Mouse (Mus musculus) neural tube, embryonic 13.5 days (tissue): ENCODE data around the gene Gm10447. TPM values are rescaled to one million over a fixed set of nuclear protein-coding genes. Genes with fewer than 3 reads are reported as not detected.

Experiments
- ATAC-seq: fragments of 200-750 bp; cut with Nextera tagmentation; 2 replicates; pipeline ENCODE4 v1.8.0; 2017; ENCODE audit warnings: low read depth, mild to moderate bottlenecking, moderate TSS enrichment, moderate library complexity
- H3K27ac ChIP-seq: fragments of 300-500 bp; sonication (generic); replicated peaks from 2 replicates; pipeline ENCODE4 v1.5.1; 2015; ENCODE audit warnings: moderate library complexity, mild to moderate bottlenecking, inconsistent platforms
- H3K27me3 ChIP-seq: fragments of 300-500 bp; sonication (generic); 2 replicates; pipeline ENCODE4 v1.6.1; 2015; ENCODE audit warnings: mild to moderate bottlenecking, inconsistent platforms
- H3K36me3 ChIP-seq: fragments of 300-500 bp; sonication (generic); 2 replicates; pipeline ENCODE4 v1.6.1; 2015; ENCODE audit warnings: mild to moderate bottlenecking, inconsistent platforms
- H3K4me1 ChIP-seq: fragments of 300-500 bp; sonication (generic); replicated peaks from 2 replicates; pipeline ENCODE4 v1.6.1; 2015; ENCODE audit warnings: inconsistent platforms
- H3K4me2 ChIP-seq: fragments of 300-500 bp; sonication (generic); 2 replicates; pipeline ENCODE4 v1.6.1; 2015; ENCODE audit warnings: inconsistent platforms, mild to moderate bottlenecking, moderate library complexity
- H3K4me3 ChIP-seq: fragments of 300-500 bp; sonication (generic); 2 replicates; pipeline ENCODE4 v1.5.1; 2015; ENCODE audit warnings: mild to moderate bottlenecking, inconsistent platforms
- H3K9ac ChIP-seq: fragments of 300-500 bp; sonication (generic); 2 replicates; pipeline ENCODE4 v1.6.1; 2015; ENCODE audit warnings: moderate library complexity, mild to moderate bottlenecking, inconsistent platforms
- H3K9me3 ChIP-seq: fragments of 300-500 bp; sonication (generic); 2 replicates; pipeline ENCODE4 v1.6.1; 2016; ENCODE audit warnings: inconsistent platforms
- WGBS: fragments of 180-500 bp; shearing (Covaris S2); methylation state at CpG from one replicate; pipeline ENCODE4 v1.1.7; 2015; 5-methylcytosine and 5-hydroxymethylcytosine counted together
- polyA plus RNA-seq: library from polyadenylated mRNA; unstranded; fragments of >200 nt; fragmentation: Nextera tagmentation; extraction: Ambion mirVana; gene quantifications from 2 replicates; pipeline ENCODE4 v1.2.1, GENCODE M21; 2015

The Gm10447 gene
- polyA plus RNA-seq, 1 experiment from 2014 or later: not detected

DNA sequence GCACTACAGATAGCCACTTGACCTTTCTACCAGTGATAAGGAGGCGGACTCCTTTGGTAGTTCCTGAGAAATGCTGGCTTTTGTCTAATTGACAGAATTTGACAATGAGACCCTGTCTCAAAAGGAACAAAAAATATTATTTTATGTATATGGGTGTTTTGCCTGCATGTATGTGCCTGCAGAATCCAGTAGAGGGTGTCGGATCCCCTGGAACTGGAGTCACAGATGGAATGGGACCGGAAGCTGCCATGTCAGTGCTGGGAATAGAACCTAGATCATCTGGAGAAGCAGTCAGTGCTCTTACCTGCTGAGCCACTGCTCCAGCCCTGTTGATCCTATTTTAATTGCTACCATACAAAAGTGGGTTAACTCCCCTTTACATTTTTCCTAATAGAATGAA is 15.8 kb upstream of the Gm10447 start:
- Histone ChIP-seq H3K4me3 (no peak overlapping the region), H3K27me3 (peaks cover 72% of the 10 kb centered on the region), H3K4me2 (no peak overlapping the region), H3K27ac (no peak overlapping the region), H3K9me3 (no peaks in the 10 kb centered on the region), H3K9ac (no peak overlapping the region), H3K4me1 (peaks cover 39% of the 10 kb centered on the region), H3K36me3 (no peaks in the 10 kb centered on the region)
- WGBS: 84% methylated on average over 3 of the region's 3 CpGs
- no peak for ATAC-seq

DNA sequence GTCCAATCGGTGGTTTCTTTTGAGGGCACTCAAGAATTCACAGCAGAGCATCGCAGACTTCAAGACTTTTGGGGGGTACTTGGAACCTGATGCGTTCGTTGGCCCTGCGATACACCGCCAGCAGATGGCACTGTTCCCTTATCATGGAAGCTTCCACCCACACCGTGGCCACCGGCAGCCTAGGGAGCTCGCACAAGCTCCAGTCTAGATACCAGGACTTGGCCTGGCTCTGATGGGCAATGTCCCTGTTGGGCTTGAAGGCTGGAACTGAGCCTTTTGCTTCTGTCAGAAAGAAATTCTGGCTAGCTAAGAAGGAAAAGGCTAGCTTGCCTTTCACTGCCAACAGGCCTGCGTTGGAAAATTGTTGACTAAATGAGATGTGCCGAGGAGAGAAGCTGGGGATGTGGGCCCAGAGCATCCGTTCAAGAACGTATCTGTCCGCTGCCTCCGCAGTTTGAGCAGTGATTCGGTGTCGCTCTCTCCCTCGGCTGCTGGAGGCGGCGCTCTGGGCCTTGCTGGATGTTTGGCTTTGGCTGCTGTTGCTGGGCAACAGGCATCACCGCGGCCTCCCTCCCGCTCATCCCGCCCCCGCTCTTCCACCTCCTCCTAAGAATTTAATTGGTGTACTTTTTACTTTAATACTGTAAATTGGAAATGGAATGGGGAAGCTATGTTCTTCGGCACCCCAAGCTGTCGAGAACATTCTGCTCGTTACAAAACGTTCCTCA is 13.2 kb upstream of the Gm10447 start, which contains the start of gene Gm9837:
Gene Gm9837 (minus strand): TSS at position 512 of the 728 bp plus-strand sequence.
- Histone ChIP-seq H3K27me3 (peaks cover 79% of the 10 kb centered on the region), H3K27ac (peak within 1 kb of the TSS; percentile 61), H3K36me3 (no peaks in the 10 kb centered on the region), H3K4me2 (peak within 1 kb of the TSS; percentile 55), H3K9ac (peak within 1 kb of the TSS; percentile 43; the same call in 1 of the 2 replicates), H3K4me1 (peaks cover 33% of the 10 kb centered on the region), H3K4me3 (peak within 1 kb of the TSS; percentile 19), H3K9me3 (no peaks in the 10 kb centered on the region)
- 3% methylated on average over 29 of the region's 29 CpGs for WGBS
- peak; percentile 71 for ATAC-seq

DNA sequence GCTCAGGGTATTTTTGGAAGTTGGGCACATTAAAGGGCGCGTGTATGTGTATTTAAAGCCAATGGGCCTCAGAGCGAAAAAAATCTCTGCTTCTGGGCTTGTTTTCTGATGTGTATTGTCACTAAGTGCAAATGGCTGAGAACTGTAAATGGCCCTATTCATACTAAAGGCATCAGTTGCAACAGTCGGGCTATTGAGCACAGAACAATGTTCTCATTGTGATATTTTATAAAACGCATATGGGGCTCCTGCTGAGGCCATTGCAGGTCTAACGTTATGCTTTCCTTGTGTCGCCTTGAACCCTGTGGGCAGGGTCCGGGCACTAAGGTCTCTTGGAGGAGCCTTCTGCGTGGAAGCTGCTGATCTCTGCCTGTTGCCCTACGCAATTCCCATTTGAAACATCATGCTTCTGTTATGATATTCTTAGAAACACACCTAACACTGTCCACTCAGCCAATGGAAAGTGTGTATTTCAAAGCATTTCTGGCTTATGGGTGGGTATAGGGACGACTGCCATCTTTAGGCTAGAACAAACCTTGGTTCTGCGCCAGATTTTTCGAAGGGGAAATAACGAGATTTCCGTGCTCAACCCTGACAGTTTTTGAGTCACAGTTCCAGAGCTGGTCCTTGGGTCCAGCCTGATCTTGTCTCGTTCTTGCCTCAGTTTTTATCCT is 12.5 kb upstream of the Gm10447 start:
- ATAC-seq: no peak
- H3K36me3 ChIP-seq: no peaks in the 10 kb centered on the region
- peaks cover 30% of the 10 kb centered on the region for H3K4me1 ChIP-seq
- no peak overlapping the region for H3K9ac ChIP-seq
- peaks cover 79% of the 10 kb centered on the region for H3K27me3 ChIP-seq
- peak overlapping the region; percentile 19; the same call in 1 of the 2 replicates for H3K4me3 ChIP-seq
- H3K27ac ChIP-seq: no peak overlapping the region
- peak overlapping the region; percentile 55 for H3K4me2 ChIP-seq
- 33% methylated on average over 16 of the region's 16 CpGs for WGBS
- 0 out of 2 replicates have a peak, but pooled peaks cover 3% of the 10 kb centered on the region for H3K9me3 ChIP-seq

DNA sequence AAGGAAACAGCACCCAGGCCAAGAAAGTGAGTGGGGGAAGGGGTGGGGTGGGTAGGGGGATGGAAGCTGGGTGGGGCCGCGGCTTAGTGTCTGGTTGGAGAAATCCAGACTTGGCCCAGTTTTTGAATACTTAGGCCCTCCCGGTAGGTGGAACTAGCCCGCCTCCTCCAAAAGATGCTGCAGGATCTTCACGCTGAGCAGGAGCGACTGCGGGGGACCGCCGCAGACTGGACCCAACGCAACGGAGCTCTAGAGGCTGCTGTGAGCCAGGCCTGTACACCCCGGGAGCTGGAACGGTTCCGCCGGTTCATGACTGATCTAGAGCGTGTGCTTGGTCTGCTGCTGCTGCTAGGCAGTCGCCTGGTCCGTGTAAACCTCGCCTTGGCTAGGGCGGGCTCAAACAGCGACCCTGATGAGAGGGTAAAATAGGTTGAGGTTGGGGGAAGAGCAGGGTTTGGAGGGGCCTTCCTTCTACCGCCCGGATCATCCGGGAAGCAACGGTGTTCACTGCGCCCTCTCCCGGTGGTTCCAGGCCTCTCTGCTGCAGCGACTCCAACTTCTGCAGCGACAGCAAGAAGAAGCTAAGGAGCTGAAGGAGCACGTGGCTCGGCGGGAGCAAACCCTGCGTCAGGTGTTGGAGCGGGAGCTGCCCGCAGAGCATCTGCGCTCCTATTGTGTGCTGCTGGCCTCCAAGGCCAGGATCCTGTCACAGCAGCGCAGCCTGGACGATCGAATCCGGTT is 9.5 kb upstream of the Gm10447 start:
- ATAC-seq: peak; percentile 34

DNA sequence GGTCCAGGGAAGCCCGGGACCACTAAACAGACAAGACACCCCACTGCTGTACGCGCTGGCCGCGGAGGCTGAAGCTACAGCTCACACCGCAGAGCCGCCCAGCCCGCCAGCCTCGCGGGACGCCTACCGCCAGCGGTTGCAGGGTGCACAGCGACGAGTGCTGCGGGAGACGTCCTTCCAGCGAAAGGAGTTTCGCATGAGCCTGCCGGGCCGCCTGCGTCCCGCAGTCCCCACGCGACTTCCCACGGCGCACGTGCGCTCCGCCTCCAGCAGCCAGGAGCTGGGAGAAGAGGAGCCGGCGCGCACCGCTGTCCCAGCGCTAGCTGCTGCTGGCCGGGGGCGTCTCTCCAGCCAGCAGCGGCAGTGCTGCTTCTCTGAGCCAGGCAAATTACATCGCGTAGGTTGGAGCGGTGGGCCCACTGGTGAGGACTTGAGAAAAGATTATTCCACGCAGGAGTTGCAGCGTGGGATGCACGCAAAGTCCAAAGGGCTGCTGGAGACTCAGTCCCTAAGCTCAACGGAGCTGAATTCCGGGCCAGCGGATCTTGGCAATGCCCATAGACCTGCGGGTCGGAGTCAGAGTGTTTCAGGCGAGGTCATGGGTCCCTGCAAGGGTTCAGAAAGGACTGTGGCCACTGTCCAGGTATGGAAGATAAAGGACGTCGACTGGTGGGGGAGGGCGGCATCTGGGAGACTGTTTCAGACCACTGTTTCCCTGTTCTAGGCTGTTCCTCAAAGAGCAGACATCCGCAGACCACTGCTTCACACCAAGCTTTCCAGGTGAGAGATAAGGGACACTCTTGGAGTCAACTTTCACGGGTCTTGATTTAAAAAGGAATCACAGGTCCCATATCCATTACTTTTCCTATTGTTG is 6.9 kb upstream of the Gm10447 start:
- Histone ChIP-seq H3K4me1 (peaks cover 16% of the 10 kb centered on the region), H3K27ac (no peak overlapping the region), H3K4me2 (peak overlapping the region; percentile 80), H3K4me3 (peak overlapping the region; percentile 43), H3K36me3 (no peaks in the 10 kb centered on the region), H3K9me3 (0 out of 2 replicates have a peak, but pooled peaks cover 4% of the 10 kb centered on the region), H3K9ac (peak overlapping the region; percentile 55), H3K27me3 (peaks cover 96% of the 10 kb centered on the region)
- peak; percentile 6; the same call in 1 of the 2 replicates for ATAC-seq
- 8% methylated on average over 55 of the region's 55 CpGs for WGBS

More for the DNA sequence above, 9.5 kb upstream of the Gm10447 start:
- Histone ChIP-seq H3K9me3 (0 out of 2 replicates have a peak, but pooled peaks cover 4% of the 10 kb centered on the region), H3K36me3 (no peaks in the 10 kb centered on the region), H3K9ac (peak overlapping the region; percentile 55), H3K4me2 (peak overlapping the region; percentile 56), H3K4me1 (peaks cover 38% of the 10 kb centered on the region), H3K27me3 (peaks cover 87% of the 10 kb centered on the region), H3K4me3 (peak overlapping the region; percentile 30), H3K27ac (no peak overlapping the region)
- WGBS: 6% methylated on average over 40 of the region's 40 CpGs

DNA sequence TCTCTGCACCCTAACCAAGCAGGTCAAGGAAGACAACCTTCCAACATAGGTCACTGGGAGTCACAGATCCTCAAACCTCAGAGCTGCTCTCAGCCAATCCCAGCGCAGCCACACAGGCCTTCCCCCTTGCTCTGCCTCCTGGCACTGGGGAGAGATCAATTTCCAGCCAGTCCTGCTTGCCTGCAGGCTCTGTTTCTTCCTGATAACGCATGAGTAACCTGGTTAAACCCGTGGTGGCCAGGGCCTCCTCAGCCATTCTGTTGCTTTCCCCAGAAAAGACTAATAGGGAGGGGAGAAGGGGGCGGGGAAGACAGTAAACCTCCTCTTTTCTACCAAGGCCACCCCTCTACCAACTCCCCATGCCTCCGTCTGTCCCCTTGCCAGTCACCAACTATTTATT is 4.8 kb upstream of the Gm10447 start:
- Histone ChIP-seq H3K9me3 (0 out of 2 replicates have a peak, but pooled peaks cover 4% of the 10 kb centered on the region), H3K4me2 (no peak overlapping the region), H3K27ac (no peak overlapping the region), H3K27me3 (peaks cover 99% of the 10 kb centered on the region), H3K4me1 (peaks cover 24% of the 10 kb centered on the region), H3K9ac (no peak overlapping the region), H3K36me3 (no peaks in the 10 kb centered on the region), H3K4me3 (no peak overlapping the region)
- 24% methylated on average over 5 of the region's 5 CpGs for WGBS
- ATAC-seq: no peak

DNA sequence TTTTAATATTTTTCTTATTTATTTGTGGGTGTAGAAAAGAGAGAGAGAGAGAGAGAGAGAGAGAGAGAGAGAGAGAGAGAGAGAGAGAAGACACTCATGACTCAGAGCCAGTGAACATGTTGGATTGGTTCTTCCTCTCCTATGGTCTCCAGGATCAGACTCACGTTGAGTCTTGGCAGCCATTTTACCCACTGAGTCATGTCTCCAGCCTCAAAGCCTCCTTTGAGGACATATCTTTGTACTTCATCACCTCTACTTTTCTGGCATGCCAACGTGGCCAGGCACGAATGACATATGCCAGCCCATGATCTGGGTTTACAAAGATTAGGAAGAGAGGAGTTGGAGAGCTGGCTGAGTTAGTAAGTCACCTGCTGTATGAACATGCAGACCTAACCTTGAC is 3.3 kb upstream of the Gm10447 start:
- peaks cover 100% of the 10 kb centered on the region for H3K27me3 ChIP-seq
- H3K4me2 ChIP-seq: no peak overlapping the region
- H3K4me1 ChIP-seq: peaks cover 22% of the 10 kb centered on the region
- H3K9me3 ChIP-seq: 0 out of 2 replicates have a peak, but pooled peaks cover 4% of the 10 kb centered on the region
- H3K36me3 ChIP-seq: no peaks in the 10 kb centered on the region
- H3K27ac ChIP-seq: no peak overlapping the region
- ATAC-seq: no peak
- H3K4me3 ChIP-seq: no peak overlapping the region
- 85% methylated on average over 3 of the region's 3 CpGs for WGBS
- no peak overlapping the region for H3K9ac ChIP-seq

DNA sequence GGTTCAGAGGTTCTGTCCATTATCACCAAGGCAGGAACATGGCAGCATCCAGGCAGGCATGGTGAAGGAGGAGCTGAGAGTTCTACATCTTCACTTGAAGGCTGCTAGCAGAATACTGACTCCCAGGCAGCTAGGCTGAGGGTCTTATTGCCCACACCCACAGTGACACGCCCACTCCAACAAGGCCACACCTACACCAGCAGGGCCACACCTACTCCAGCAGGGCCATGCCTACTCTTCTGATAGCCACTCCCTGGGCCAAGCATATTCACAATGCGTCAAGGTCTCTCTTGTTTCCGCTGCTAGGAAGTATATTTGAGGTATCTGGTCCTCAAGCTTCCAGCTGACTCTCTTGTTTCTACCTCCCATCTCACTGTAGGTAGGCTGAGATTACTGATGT is 2.1 kb upstream of the Gm10447 start:
- no peak overlapping the region for H3K9ac ChIP-seq
- H3K9me3 ChIP-seq: no peaks in the 10 kb centered on the region
- H3K4me1 ChIP-seq: peaks cover 20% of the 10 kb centered on the region
- no peak overlapping the region for H3K4me2 ChIP-seq
- H3K4me3 ChIP-seq: no peak overlapping the region
- H3K27ac ChIP-seq: no peak overlapping the region
- no peaks in the 10 kb centered on the region for H3K36me3 ChIP-seq
- no peak for ATAC-seq
- peaks cover 96% of the 10 kb centered on the region for H3K27me3 ChIP-seq
- 66% methylated on average over 3 of the region's 3 CpGs for WGBS

DNA sequence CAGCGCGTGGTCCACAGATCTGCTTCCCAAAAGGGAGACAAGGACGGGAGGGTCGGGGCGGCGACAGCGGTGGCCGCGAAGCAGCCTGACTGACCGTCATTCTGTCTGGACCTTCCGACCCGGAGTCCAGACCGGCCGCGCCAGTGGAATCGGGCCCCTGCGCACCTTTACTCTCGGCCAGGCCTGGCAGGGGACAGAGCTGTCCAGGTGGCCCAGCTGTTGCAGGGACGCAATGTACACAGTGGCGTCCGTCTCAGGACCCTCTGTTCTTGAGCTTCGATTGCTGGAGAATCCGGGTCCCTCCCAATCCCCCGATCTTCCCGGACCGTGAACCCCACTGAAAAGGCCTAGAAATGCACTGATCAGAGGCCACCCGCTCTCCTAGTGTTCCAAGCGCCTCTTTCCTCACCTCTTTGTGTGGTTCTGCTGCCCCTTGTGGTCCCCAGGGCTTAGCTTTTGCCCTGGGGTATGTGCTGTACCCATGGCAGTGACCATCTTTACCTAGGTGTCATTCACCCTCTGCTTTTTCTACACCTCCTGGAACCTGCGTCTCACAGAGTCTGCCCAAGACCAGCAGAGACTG is 553 bp upstream of the Gm10447 start:
- 5% methylated on average over 29 of the region's 29 CpGs for WGBS
- peak overlapping the region; percentile 37 for H3K4me3 ChIP-seq
- H3K4me1 ChIP-seq: peaks cover 10% of the 10 kb centered on the region
- peaks cover 83% of the 10 kb centered on the region for H3K27me3 ChIP-seq
- H3K9me3 ChIP-seq: no peaks in the 10 kb centered on the region
- H3K36me3 ChIP-seq: no peaks in the 10 kb centered on the region
- 0 out of 2 replicates have a peak, but pooled peaks have one; percentile 13 for ATAC-seq
- H3K9ac ChIP-seq: peak overlapping the region; percentile 68
- peak overlapping the region; percentile 65 for H3K4me2 ChIP-seq
- no peak overlapping the region for H3K27ac ChIP-seq

DNA sequence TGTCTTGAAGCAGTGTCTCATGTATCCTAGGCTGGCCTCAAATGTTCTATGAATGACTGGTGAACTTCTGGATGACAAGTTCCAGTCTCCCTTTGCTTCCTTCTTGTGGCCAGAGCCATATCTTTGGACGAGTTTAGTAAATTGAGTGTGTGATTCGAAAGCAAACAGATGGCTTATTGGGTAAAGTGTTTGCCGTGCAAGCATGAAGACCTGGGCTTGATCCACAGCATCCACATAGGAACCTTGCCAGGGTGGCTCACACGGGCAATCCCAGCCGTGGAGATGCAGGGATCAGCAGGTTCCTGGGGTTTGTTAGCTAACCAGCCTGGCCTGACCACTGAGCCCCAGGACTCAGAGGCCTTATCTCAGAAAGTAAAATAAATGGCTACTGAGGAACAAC is 3.9 kb downstream of the Gm10447 start:
- H3K9me3 ChIP-seq: no peaks in the 10 kb centered on the region
- WGBS: 87% methylated on average over 5 of the region's 5 CpGs

DNA sequence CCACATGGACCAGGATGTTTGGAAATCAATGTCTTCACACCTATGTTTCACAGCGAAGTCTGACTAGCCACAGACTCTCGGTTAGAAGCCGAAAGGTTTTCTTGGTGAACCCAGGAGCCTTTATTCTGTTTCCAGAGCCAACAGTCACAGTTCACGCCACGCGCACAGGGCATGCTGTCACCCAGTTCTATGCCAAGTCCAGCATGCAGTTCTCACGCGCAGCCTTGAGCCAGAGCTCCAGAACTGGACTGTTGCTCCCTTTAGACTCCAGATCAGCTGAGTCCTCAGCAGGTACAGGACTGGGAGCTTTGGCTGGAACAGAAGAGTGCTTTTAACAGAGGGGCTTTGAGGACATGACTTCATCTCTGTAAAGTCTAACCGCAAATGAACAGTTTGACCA is 4.5 kb downstream of the Gm10447 start:
- WGBS: 95% methylated on average over 9 of the region's 9 CpGs
- H3K27ac ChIP-seq: no peak overlapping the region
- no peak overlapping the region for H3K9ac ChIP-seq
- H3K36me3 ChIP-seq: no peaks in the 10 kb centered on the region
- peaks cover 34% of the 10 kb centered on the region for H3K27me3 ChIP-seq
- H3K4me2 ChIP-seq: no peak overlapping the region
- no peak overlapping the region for H3K4me3 ChIP-seq
- H3K4me1 ChIP-seq: peaks cover 9% of the 10 kb centered on the region
- no peak for ATAC-seq
- H3K9me3 ChIP-seq: no peaks in the 10 kb centered on the region

More for the DNA sequence above, 3.9 kb downstream of the Gm10447 start:
- Histone ChIP-seq H3K36me3 (no peaks in the 10 kb centered on the region), H3K4me1 (peaks cover 10% of the 10 kb centered on the region), H3K4me2 (no peak overlapping the region), H3K9ac (no peak overlapping the region), H3K27me3 (peaks cover 41% of the 10 kb centered on the region), H3K4me3 (no peak overlapping the region), H3K27ac (no peak overlapping the region)
- ATAC-seq: no peak
